Mouse (Mus musculus): ENCODE results near the gene Nav2. TPM values are rescaled to one million over a fixed set of nuclear protein-coding genes. Genes with fewer than 3 reads are reported as not detected.

The Nav2 gene
- polyA plus RNA-seq, 1 experiment from 2014 or later = 10.1 TPM

DNA sequence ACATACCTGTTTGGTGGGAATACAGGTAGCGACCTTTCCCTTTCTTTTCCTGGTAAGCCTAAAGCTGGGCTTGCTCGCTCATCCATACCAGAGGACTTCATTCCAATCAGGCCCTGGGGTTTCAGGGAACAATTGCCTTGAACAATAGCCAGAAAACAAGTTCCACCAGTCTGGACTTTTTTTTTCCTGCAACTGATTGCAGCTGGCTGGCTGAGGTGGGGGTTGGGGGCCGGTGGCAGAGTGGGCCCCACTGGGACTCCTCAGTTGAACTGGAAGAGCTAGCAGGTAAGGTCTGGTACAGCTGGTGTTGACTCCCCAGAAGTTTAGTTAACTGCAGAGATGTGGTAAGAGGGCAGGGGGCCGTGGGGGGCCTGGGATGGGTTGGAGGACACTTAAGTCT is 619.0 kb downstream of the Nav2 start:
- WGBS = 19% methylated on average over 4 of the region's 4 CpGs
- TF ChIP-seq CTCF (IDR thresholded peaks at IDR 0.05; ENCODE audit: low read depth) = no peak
- H3K27ac ChIP-seq = peak overlapping the region; percentile 78
- no peaks in the 10 kb centered on the region for H3K9me3 ChIP-seq (replicated peaks; ENCODE audit: low read length)
- DNase-seq (ENCODE audit: low spot score) (no peak), ATAC-seq (replicated peaks; ENCODE audit: low FRiP score, low read depth) (no peak)
- H3K9ac ChIP-seq (ENCODE audit: low read depth, low read length) = peak overlapping the region; percentile 27; the same call in 1 of the 2 replicates
- peaks cover 17% of the 10 kb centered on the region for H3K4me1 ChIP-seq (replicated peaks; ENCODE audit: insufficient read depth, low read length)
- H3K4me3 ChIP-seq (replicated peaks; ENCODE audit: low read depth, low read length) = 0 out of 2 replicates have a peak overlapping the region, but pooled peaks have one; percentile 11
- H3K4me2 ChIP-seq (ENCODE audit: low read length) = peak overlapping the region; percentile 34
- H3K27me3 ChIP-seq (ENCODE audit: insufficient read depth, low read length) = no peaks in the 10 kb centered on the region
- no peaks in the 10 kb centered on the region for H3K36me3 ChIP-seq (ENCODE audit: insufficient read depth, low read length)

GRCm38 (mm10) chr7:49527925-49528324 is 619.4 kb downstream of the Nav2 start:
- ATAC-seq (replicated peaks; ENCODE audit: low FRiP score, low read depth) = no peak
- peak overlapping the region; percentile 35 for H3K4me2 ChIP-seq (ENCODE audit: low read length)
- 0 out of 2 replicates have a peak overlapping the region, but pooled peaks have one; percentile 11 for H3K4me3 ChIP-seq (replicated peaks; ENCODE audit: low read depth, low read length)

GRCm38 (mm10) chr7:49529498-49529897 is 621.0 kb downstream of the Nav2 start:
- no peaks in the 10 kb centered on the region for H3K9me3 ChIP-seq (replicated peaks; ENCODE audit: low read length)
- WGBS = 68% methylated on average over 2 of the region's 2 CpGs
- no peaks in the 10 kb centered on the region for H3K36me3 ChIP-seq (ENCODE audit: insufficient read depth, low read length)
- no peak overlapping the region for H3K4me3 ChIP-seq (replicated peaks; ENCODE audit: low read depth, low read length)
- no peaks in the 10 kb centered on the region for H3K27me3 ChIP-seq (ENCODE audit: insufficient read depth, low read length)
- no peak overlapping the region for H3K9ac ChIP-seq (ENCODE audit: low read depth, low read length)
- ATAC-seq (replicated peaks; ENCODE audit: low FRiP score, low read depth) = no peak
- H3K4me1 ChIP-seq (replicated peaks; ENCODE audit: insufficient read depth, low read length) = peaks cover 14% of the 10 kb centered on the region
- DNase-seq (ENCODE audit: low spot score) = no peak
- H3K27ac ChIP-seq = no peak overlapping the region
- no peak for TF ChIP-seq CTCF (IDR thresholded peaks at IDR 0.05; ENCODE audit: low read depth)
- no peak overlapping the region for H3K4me2 ChIP-seq (ENCODE audit: low read length)

More at GRCm38 (mm10) chr7:49527925-49528324, 619.4 kb downstream of the Nav2 start:
- DNase-seq (ENCODE audit: low spot score) = no peak
- Histone ChIP-seq H3K27me3 (ENCODE audit: insufficient read depth, low read length) (no peaks in the 10 kb centered on the region), H3K36me3 (ENCODE audit: insufficient read depth, low read length) (no peaks in the 10 kb centered on the region), H3K27ac (peak overlapping the region; percentile 78), H3K9me3 (replicated peaks; ENCODE audit: low read length) (no peaks in the 10 kb centered on the region), H3K9ac (ENCODE audit: low read depth, low read length) (peak overlapping the region; percentile 27; the same call in 1 of the 2 replicates), H3K4me1 (replicated peaks; ENCODE audit: insufficient read depth, low read length) (peaks cover 17% of the 10 kb centered on the region)
- 12% methylated on average over 4 of the region's 4 CpGs for WGBS
- no peak for TF ChIP-seq CTCF (IDR thresholded peaks at IDR 0.05; ENCODE audit: low read depth)

GRCm38 (mm10) chr7:49533571-49533970 is 625.1 kb downstream of the Nav2 start:
- H3K4me2 ChIP-seq (ENCODE audit: low read length) = no peak overlapping the region
- H3K27ac ChIP-seq = peak overlapping the region; percentile 70
- ATAC-seq (replicated peaks; ENCODE audit: low FRiP score, low read depth) (peak; percentile 79), DNase-seq (ENCODE audit: low spot score) (no peak)
- H3K36me3 ChIP-seq (ENCODE audit: insufficient read depth, low read length) = no peaks in the 10 kb centered on the region
- WGBS = 40% methylated on average over 8 of the region's 8 CpGs
- no peaks in the 10 kb centered on the region for H3K9me3 ChIP-seq (replicated peaks; ENCODE audit: low read length)
- no peaks in the 10 kb centered on the region for H3K27me3 ChIP-seq (ENCODE audit: insufficient read depth, low read length)
- H3K4me3 ChIP-seq (replicated peaks; ENCODE audit: low read depth, low read length) = no peak overlapping the region
- TF ChIP-seq CTCF (IDR thresholded peaks at IDR 0.05; ENCODE audit: low read depth) = no peak
- H3K9ac ChIP-seq (ENCODE audit: low read depth, low read length) = no peak overlapping the region
- peaks cover 2% of the 10 kb centered on the region; the same call in 1 of the 2 replicates for H3K4me1 ChIP-seq (replicated peaks; ENCODE audit: insufficient read depth, low read length)

- Histone ChIP-seq H3K27ac (peak overlapping the region; percentile 70), H3K4me2 (ENCODE audit: low read length) (no peak overlapping the region), H3K4me3 (replicated peaks; ENCODE audit: low read depth, low read length) (no peak overlapping the region), H3K27me3 (ENCODE audit: insufficient read depth, low read length) (no peaks in the 10 kb centered on the region), H3K4me1 (replicated peaks; ENCODE audit: insufficient read depth, low read length) (peaks cover 2% of the 10 kb centered on the region; the same call in 1 of the 2 replicates), H3K9me3 (replicated peaks; ENCODE audit: low read length) (no peaks in the 10 kb centered on the region), H3K9ac (ENCODE audit: low read depth, low read length) (no peak overlapping the region), H3K36me3 (ENCODE audit: insufficient read depth, low read length) (no peaks in the 10 kb centered on the region)
- DNase-seq (ENCODE audit: low spot score) = no peak
- WGBS = 58% methylated on average over 6 of the region's 6 CpGs
- ATAC-seq (replicated peaks; ENCODE audit: low FRiP score, low read depth) = no peak
- no peak for TF ChIP-seq CTCF (IDR thresholded peaks at IDR 0.05; ENCODE audit: low read depth)
These were observed 625.7 kb downstream of the Nav2 start for GRCm38 (mm10) chr7:49534208-49534607.

GRCm38 (mm10) chr7:49538360-49538759 is 629.8 kb downstream of the Nav2 start:
- Histone ChIP-seq H3K27me3 (ENCODE audit: insufficient read depth, low read length) (no peaks in the 10 kb centered on the region), H3K9ac (ENCODE audit: low read depth, low read length) (no peak overlapping the region), H3K9me3 (replicated peaks; ENCODE audit: low read length) (no peaks in the 10 kb centered on the region), H3K36me3 (ENCODE audit: insufficient read depth, low read length) (no peaks in the 10 kb centered on the region), H3K4me2 (ENCODE audit: low read length) (no peak overlapping the region), H3K4me1 (replicated peaks; ENCODE audit: insufficient read depth, low read length) (no peaks in the 10 kb centered on the region; the same call in 1 of the 2 replicates), H3K27ac (no peak overlapping the region), H3K4me3 (replicated peaks; ENCODE audit: low read depth, low read length) (no peak overlapping the region)
- DNase-seq (ENCODE audit: low spot score) (no peak), ATAC-seq (replicated peaks; ENCODE audit: low FRiP score, low read depth) (no peak)
- no peak for TF ChIP-seq CTCF (IDR thresholded peaks at IDR 0.05; ENCODE audit: low read depth)
- 50% methylated on average over 5 of the region's 5 CpGs for WGBS

DNA sequence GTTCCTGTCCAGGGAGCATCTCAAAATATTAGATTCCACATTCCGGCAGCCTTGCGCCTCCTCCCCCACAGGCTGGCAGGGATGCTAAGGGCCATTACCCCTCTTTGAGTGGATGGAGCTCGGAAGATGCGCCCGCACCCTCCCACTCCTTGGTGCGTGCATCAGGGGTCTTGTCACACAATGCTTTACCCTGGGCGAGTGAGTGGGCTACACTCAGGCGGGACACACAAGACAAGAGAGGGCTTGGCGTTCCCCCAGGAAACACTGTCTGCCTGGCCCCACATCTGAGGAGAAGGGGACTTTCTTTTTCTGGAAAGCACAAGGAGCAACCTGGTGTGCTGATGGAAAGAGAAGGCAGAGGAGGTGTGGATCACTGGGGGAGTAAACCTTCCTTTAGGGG is 631.7 kb downstream of the Nav2 start:
- no peak overlapping the region for H3K4me2 ChIP-seq (ENCODE audit: low read length)
- no peaks in the 10 kb centered on the region for H3K27me3 ChIP-seq (ENCODE audit: insufficient read depth, low read length)
- H3K27ac ChIP-seq = no peak overlapping the region
- no peak overlapping the region for H3K4me3 ChIP-seq (replicated peaks; ENCODE audit: low read depth, low read length)
- DNase-seq (ENCODE audit: low spot score) = peak; percentile 70
- H3K9me3 ChIP-seq (replicated peaks; ENCODE audit: low read length) = no peaks in the 10 kb centered on the region
- WGBS = 50% methylated on average over 9 of the region's 9 CpGs
- H3K9ac ChIP-seq (ENCODE audit: low read depth, low read length) = no peak overlapping the region
- H3K4me1 ChIP-seq (replicated peaks; ENCODE audit: insufficient read depth, low read length) = peaks cover 4% of the 10 kb centered on the region; the same call in 1 of the 2 replicates
- ATAC-seq (replicated peaks; ENCODE audit: low FRiP score, low read depth) = peak; percentile 71
- H3K36me3 ChIP-seq (ENCODE audit: insufficient read depth, low read length) = no peaks in the 10 kb centered on the region
- TF ChIP-seq CTCF (IDR thresholded peaks at IDR 0.05; ENCODE audit: low read depth) = no peak
